Mouse (Mus musculus) lung, embryonic 16.5 days (tissue): Measurements from ENCODE around the gene Pifo. TPM values are rescaled to one million over a fixed set of nuclear protein-coding genes. Genes with fewer than 3 reads are reported as not detected.

Source experiments
- ATAC-seq: fragments of 200-750 bp; cut with Nextera tagmentation; 2 replicates; pipeline ENCODE4 v1.8.0; 2017; ENCODE audit warnings: low read depth, mild to moderate bottlenecking, moderate library complexity
- H3K27ac ChIP-seq: fragments of 300-500 bp; sonication (generic); 2 replicates; pipeline ENCODE4 v1.5.1; 2014; ENCODE audit warnings: mild to moderate bottlenecking, control low read depth, low read length
- H3K27me3 ChIP-seq: fragments of 300-500 bp; sonication (generic); 2 replicates; pipeline ENCODE4 v1.6.1; 2014; ENCODE audit warnings: low read depth, low read length, mixed read lengths; ENCODE audit not compliant: control insufficient read depth, insufficient read depth
- H3K36me3 ChIP-seq: fragments of 300-500 bp; sonication (generic); 2 replicates; pipeline ENCODE4 v1.6.1; 2014; ENCODE audit warnings: low read length; ENCODE audit not compliant: control insufficient read depth, insufficient read depth
- H3K4me1 ChIP-seq: fragments of 300-500 bp; sonication (generic); replicated peaks from 2 replicates; pipeline ENCODE4 v1.6.1; 2014; ENCODE audit warnings: low read length, mixed read lengths; ENCODE audit not compliant: control insufficient read depth, insufficient read depth
- H3K4me2 ChIP-seq: fragments of 300-500 bp; sonication (generic); 2 replicates; pipeline ENCODE4 v1.6.1; 2014; ENCODE audit warnings: low read depth, low read length, control low read depth
- H3K4me3 ChIP-seq: fragments of 300-500 bp; sonication (generic); 2 replicates; pipeline ENCODE4 v1.5.1; 2014; ENCODE audit warnings: mild to moderate bottlenecking, low read length, control low read depth
- H3K9ac ChIP-seq: fragments of 300-500 bp; sonication (generic); 2 replicates; pipeline ENCODE4 v1.6.1; 2014; ENCODE audit warnings: low read length, control low read depth
- H3K9me3 ChIP-seq: fragments of 300-500 bp; sonication (generic); 2 replicates; pipeline ENCODE4 v1.6.1; 2016; ENCODE audit warnings: low read length; ENCODE audit not compliant: control insufficient read depth
- WGBS: fragments of 180-500 bp; shearing (Covaris S2); extraction: QIAGEN DNeasy Blood & Tissue Kit; methylation state at CpG from one replicate; pipeline ENCODE4 v1.1.7; 2014; 5-methylcytosine and 5-hydroxymethylcytosine counted together
- polyA plus RNA-seq: library from polyadenylated mRNA; unstranded; fragments of >200 nt; fragmentation: Nextera tagmentation; extraction: Ambion mirVana; gene quantifications from 2 replicates; pipeline ENCODE4 v1.2.1, GENCODE M21; 2015

Gene Pifo
- polyA plus RNA-seq, 1 experiment from 2014 or later, result 11.3 TPM

GRCm38 (mm10) chr3:105959585-105959984 lies 54.9 kb downstream of the Pifo start:
- peaks cover 18% of the 10 kb centered on the region for H3K4me1 ChIP-seq
- peak; percentile 61 for ATAC-seq
- H3K9ac ChIP-seq, result peak overlapping the region; percentile 83
- no peaks in the 10 kb centered on the region for H3K27me3 ChIP-seq
- peaks cover 14% of the 10 kb centered on the region for H3K36me3 ChIP-seq
- peak overlapping the region; percentile 80 for H3K4me3 ChIP-seq
- H3K9me3 ChIP-seq, result no peaks in the 10 kb centered on the region
- WGBS, result 1% methylated on average over 26 of the region's 26 CpGs
- H3K27ac ChIP-seq, result peak overlapping the region; percentile 26; the same call in 1 of the 2 replicates
- H3K4me2 ChIP-seq, result peak overlapping the region; percentile 83

GRCm38 (mm10) chr3:105958974-105959580 lies 55.4 kb downstream of the Pifo start, which contains the start of gene Wdr77:
Gene Wdr77 (plus strand): TSS chr3:105959369.
- H3K36me3 ChIP-seq, result peaks cover 10% of the 10 kb centered on the region; the same call in 1 of the 2 replicates
- WGBS, result under 1% methylated on average over 50 of the region's 52 CpGs
- H3K4me1 ChIP-seq, result peaks cover 18% of the 10 kb centered on the region
- peak within 1 kb of the TSS; percentile 80 for H3K4me3 ChIP-seq
- H3K9ac ChIP-seq, result peak within 1 kb of the TSS; percentile 97
- ATAC-seq, result peak; percentile 98
- peak within 1 kb of the TSS; percentile 87 for H3K27ac ChIP-seq
- H3K4me2 ChIP-seq, result peak within 1 kb of the TSS; percentile 83
- H3K9me3 ChIP-seq, result no peaks in the 10 kb centered on the region
- no peaks in the 10 kb centered on the region for H3K27me3 ChIP-seq

- Histone ChIP-seq H3K27me3 (no peaks in the 10 kb centered on the region), H3K4me1 (peaks cover 18% of the 10 kb centered on the region), H3K4me2 (peak overlapping the region; percentile 79), H3K27ac (no peak overlapping the region), H3K4me3 (peak overlapping the region; percentile 80), H3K36me3 (peaks cover 10% of the 10 kb centered on the region; the same call in 1 of the 2 replicates), H3K9me3 (no peaks in the 10 kb centered on the region), H3K9ac (peak overlapping the region; percentile 97)
- no peak for ATAC-seq
- 32% methylated on average over 5 of the region's 5 CpGs for WGBS
These were observed 56.2 kb downstream of the Pifo start for GRCm38 (mm10) chr3:105958204-105958603.

- H3K4me3 ChIP-seq, result no peak overlapping the region
- H3K4me2 ChIP-seq, result no peak overlapping the region
- no peak for ATAC-seq
- peaks cover 18% of the 10 kb centered on the region for H3K4me1 ChIP-seq
- 95% methylated on average over 1 of the region's 1 CpGs for WGBS
- H3K27me3 ChIP-seq, result no peaks in the 10 kb centered on the region
- no peak overlapping the region for H3K9ac ChIP-seq
- H3K9me3 ChIP-seq, result no peaks in the 10 kb centered on the region
- H3K36me3 ChIP-seq, result peaks cover 13% of the 10 kb centered on the region
- no peak overlapping the region for H3K27ac ChIP-seq
These were observed 57.2 kb downstream of the Pifo start for GRCm38 (mm10) chr3:105957235-105957634.

GRCm38 (mm10) chr3:105951348-105951747 lies 63.1 kb downstream of the Pifo start:
- H3K27ac ChIP-seq, result no peak overlapping the region
- no peaks in the 10 kb centered on the region for H3K9me3 ChIP-seq
- H3K27me3 ChIP-seq, result no peaks in the 10 kb centered on the region
- H3K4me1 ChIP-seq, result no peaks in the 10 kb centered on the region
- no peak overlapping the region for H3K4me3 ChIP-seq
- peaks cover 46% of the 10 kb centered on the region for H3K36me3 ChIP-seq
- no peak overlapping the region for H3K9ac ChIP-seq
- no peak overlapping the region for H3K4me2 ChIP-seq
- no peak for ATAC-seq
- WGBS, result 93% methylated on average over 7 of the region's 7 CpGs

Other genes with a start within 250 kb of the Pifo start
- gene Rap1a, start 213.3 kb downstream of the Pifo start, polyA plus RNA-seq, result 126 and 130 TPM in 2 replicates
- 0.45 TPM in 2 replicates for gene Adora3, start 143.8 kb downstream of the Pifo start, polyA plus RNA-seq
- gene Tmigd3, start 143.7 kb downstream of the Pifo start, polyA plus RNA-seq, result not detected in 2 replicates
- 0.93 TPM in 2 replicates for gene I830077J02Rik, start 82.0 kb downstream of the Pifo start, polyA plus RNA-seq
- gene Wdr77, start 55.3 kb downstream of the Pifo start, polyA plus RNA-seq, result 102 and 117 TPM in 2 replicates
- 465 and 474 TPM in 2 replicates for gene Atp5f1, start 54.5 kb downstream of the Pifo start, polyA plus RNA-seq
- 0.97 and 2.1 TPM in 2 replicates for gene Ovgp1, start 40.9 kb downstream of the Pifo start, polyA plus RNA-seq
- not detected in 2 replicates for gene Chil5, start 18.2 kb upstream of the Pifo start, polyA plus RNA-seq
- 0.35 and 1.1 TPM in 2 replicates for gene Chia1, start 98.6 kb upstream of the Pifo start, polyA plus RNA-seq
- gene Chil3, start 152.9 kb upstream of the Pifo start, polyA plus RNA-seq, result 0.10 and 0.31 TPM in 2 replicates
- gene Chil4, start 204.9 kb upstream of the Pifo start, polyA plus RNA-seq, result 0.14 TPM in 1 of 2 replicates, not detected in the other